Mouse (Mus musculus) MEL (cell line): Measurements from ENCODE around the gene Oasl2. TPM values are rescaled to one million over a fixed set of nuclear protein-coding genes. Genes with fewer than 3 reads are reported as not detected.

Experiments used
- DNase-seq: peaks from one replicate; pipeline ENCODE4 v3.0.0; 2011; ENCODE audit warnings: low read depth, low spot score
- H3K27ac ChIP-seq: 2 replicates; pipeline ENCODE4 v1.5.1; 2012; ENCODE audit warnings: low read depth, mild to moderate bottlenecking, control low read depth, low read length, moderate library complexity; ENCODE audit not compliant: control insufficient read depth
- H3K27me3 ChIP-seq, 2 experiments: fragments of 150-350 bp in 1 of 2; sonication (generic) in 1 of 2; 2 replicates each; pipeline ENCODE4 v1.6.1; 2012; ENCODE audit warnings: low read length in 2 of 2, mild to moderate bottlenecking in 2 of 2, improper control_type of control experiment in 1 of 2, moderate library complexity in 1 of 2; ENCODE audit not compliant: insufficient read depth in 2 of 2, control insufficient read depth in 1 of 2
- H3K36me3 ChIP-seq, 2 experiments: 2 replicates each; pipeline ENCODE4 v1.6.1; 2012 to 2014; ENCODE audit warnings: low read length in 2 of 2, improper control_type of control experiment in 1 of 2, inconsistent platforms in 1 of 2, mild to moderate bottlenecking in 1 of 2; ENCODE audit not compliant: insufficient read depth in 2 of 2, control insufficient read depth in 1 of 2
- H3K4me1 ChIP-seq, 2 experiments: fragments of 150-350 bp in 1 of 2; sonication (generic) in 1 of 2; 2 replicates each; pipeline ENCODE4 v1.6.1; 2012; ENCODE audit warnings: low read length in 2 of 2, improper control_type of control experiment in 1 of 2, mild to moderate bottlenecking in 1 of 2; ENCODE audit not compliant: insufficient read depth in 2 of 2, control insufficient read depth in 1 of 2
- H3K4me3 ChIP-seq, 2 experiments: fragments of 150-350 bp in 1 of 2; sonication (generic) in 1 of 2; 2 replicates each; pipeline ENCODE4 v1.5.1; 2012; ENCODE audit warnings: low read depth in 2 of 2, low read length in 2 of 2, mild to moderate bottlenecking in 2 of 2, moderate library complexity in 2 of 2, control low read depth in 1 of 2, improper control_type of control experiment in 1 of 2; ENCODE audit not compliant: control insufficient read depth in 1 of 2, insufficient read depth in 1 of 2
- H3K79me2 ChIP-seq: 2 replicates; pipeline ENCODE4 v1.6.1; 2012; ENCODE audit warnings: mild to moderate bottlenecking, low read length, moderate library complexity; ENCODE audit not compliant: control insufficient read depth, poor library complexity, insufficient read depth
- H3K9ac ChIP-seq: 2 replicates; pipeline ENCODE4 v1.6.1; 2012; ENCODE audit warnings: low read depth, mild to moderate bottlenecking, control low read depth, low read length, moderate library complexity; ENCODE audit not compliant: control insufficient read depth, poor library complexity, severe bottlenecking
- H3K9me3 ChIP-seq: fragments of 150-350 bp; sonication (generic); replicated peaks from 2 replicates; pipeline ENCODE4 v1.6.1; 2012; ENCODE audit warnings: mild to moderate bottlenecking, low read length, improper control_type of control experiment, moderate library complexity; ENCODE audit not compliant: insufficient read depth
- BHLHE40 ChIP-seq: IDR thresholded peaks from 2 replicates; pipeline ENCODE4 v1.6.1; 2012; ENCODE audit warnings: low read depth, mild to moderate bottlenecking, inconsistent platforms, low read length, improper control_type of control experiment, borderline replicate concordance
- CHD1 ChIP-seq: IDR thresholded peaks from 2 replicates; pipeline ENCODE4 v1.6.1; 2012; ENCODE audit warnings: low read depth, mild to moderate bottlenecking, inconsistent platforms, low read length, improper control_type of control experiment
- CHD2 ChIP-seq: IDR thresholded peaks from 2 replicates; pipeline ENCODE4 v1.6.1; 2011; ENCODE audit warnings: low read length, improper control_type of control experiment
- CTCF ChIP-seq, 3 experiments: IDR thresholded peaks in 2 of 3; conservative IDR thresholded peaks in 1 of 3; 2 replicates each; pipeline ENCODE4 v1.5.1; 2011 to 2012; ENCODE audit warnings: low read length in 3 of 3, low read depth in 2 of 3, mild to moderate bottlenecking in 2 of 3, improper control_type of control experiment in 1 of 3, inconsistent platforms in 1 of 3, mixed read lengths in 1 of 3, moderate library complexity in 1 of 3; ENCODE audit not compliant: control insufficient read depth in 1 of 3, insufficient read depth in 1 of 3, poor library complexity in 1 of 3, severe bottlenecking in 1 of 3
- E2F4 ChIP-seq: IDR thresholded peaks from 2 replicates; pipeline ENCODE4 v1.6.1; 2011; ENCODE audit warnings: low read depth, low read length, improper control_type of control experiment, borderline replicate concordance
- ELF1 ChIP-seq: IDR thresholded peaks from 2 replicates; pipeline ENCODE4 v1.6.1; 2014; ENCODE audit warnings: low read depth, mild to moderate bottlenecking, inconsistent platforms, low read length, improper control_type of control experiment, moderate library complexity
- EP300 ChIP-seq, 2 experiments: IDR thresholded peaks; 2 replicates each; pipeline ENCODE4 v1.6.1; 2011; ENCODE audit warnings: improper control_type of control experiment in 2 of 2, low read length in 2 of 2, low read depth in 1 of 2, mild to moderate bottlenecking in 1 of 2
- ETS1 ChIP-seq: IDR thresholded peaks from 2 replicates; pipeline ENCODE4 v1.6.1; 2012; ENCODE audit warnings: low read depth, mild to moderate bottlenecking, inconsistent platforms, low read length, improper control_type of control experiment, moderate library complexity
- GABPA ChIP-seq: IDR thresholded peaks from 2 replicates; pipeline ENCODE4 v1.6.1; 2012; ENCODE audit warnings: low read depth, mild to moderate bottlenecking, inconsistent platforms, low read length, improper control_type of control experiment, moderate library complexity
- GATA1 ChIP-seq: IDR thresholded peaks from 2 replicates; pipeline ENCODE4 v1.6.1; 2011; ENCODE audit warnings: low read depth, low read length, improper control_type of control experiment
- HCFC1 ChIP-seq: IDR thresholded peaks from 2 replicates; pipeline ENCODE4 v1.6.1; 2012; ENCODE audit warnings: low read depth, mild to moderate bottlenecking, inconsistent platforms, low read length, improper control_type of control experiment, moderate library complexity
- JUND ChIP-seq: IDR thresholded peaks from 2 replicates; pipeline ENCODE4 v1.6.1; 2011; ENCODE audit warnings: low read depth, mild to moderate bottlenecking, improper control_type of control experiment, low read length
- KAT2A ChIP-seq: conservative IDR thresholded peaks from 2 replicates; pipeline ENCODE4 v1.6.1; 2012; ENCODE audit warnings: low read depth, low read length, improper control_type of control experiment, inconsistent platforms
- MAFK ChIP-seq: IDR thresholded peaks from 2 replicates; pipeline ENCODE4 v1.6.1; 2011; ENCODE audit warnings: low read depth, mild to moderate bottlenecking, low read length, improper control_type of control experiment, borderline replicate concordance
- MAX ChIP-seq: IDR thresholded peaks from 2 replicates; pipeline ENCODE4 v1.6.1; 2011; ENCODE audit warnings: low read length, improper control_type of control experiment
- MAZ ChIP-seq: IDR thresholded peaks from 2 replicates; pipeline ENCODE4 v1.6.1; 2012; ENCODE audit warnings: low read depth, mild to moderate bottlenecking, inconsistent platforms, low read length, improper control_type of control experiment
- MEF2A ChIP-seq: IDR thresholded peaks from 2 replicates; pipeline ENCODE4 v1.6.1; 2014; ENCODE audit warnings: low read depth, mild to moderate bottlenecking, inconsistent platforms, low read length, improper control_type of control experiment; ENCODE audit not compliant: poor library complexity, insufficient replicate concordance, severe bottlenecking; ENCODE audit errors: extremely low read depth
- MXI1 ChIP-seq: IDR thresholded peaks from 2 replicates; pipeline ENCODE4 v1.6.1; 2011; ENCODE audit warnings: mild to moderate bottlenecking, low read depth, low read length, improper control_type of control experiment
- MYB ChIP-seq: IDR thresholded peaks from 2 replicates; pipeline ENCODE4 v1.6.1; 2011; ENCODE audit warnings: mild to moderate bottlenecking, low read depth, low read length, improper control_type of control experiment
- MYC ChIP-seq: IDR thresholded peaks from 2 replicates; pipeline ENCODE4 v1.6.1; 2011; ENCODE audit warnings: low read depth, mild to moderate bottlenecking, low read length, improper control_type of control experiment, moderate library complexity
- NRF1 ChIP-seq: IDR thresholded peaks from 2 replicates; pipeline ENCODE4 v1.6.1; 2014; ENCODE audit warnings: low read depth, mild to moderate bottlenecking, inconsistent platforms, low read length, improper control_type of control experiment, moderate library complexity; ENCODE audit not compliant: poor library complexity, insufficient read depth, severe bottlenecking
- POLR2A ChIP-seq, 2 experiments: IDR thresholded peaks; 2 replicates each; pipeline ENCODE4 v1.6.1; 2011 to 2012; ENCODE audit warnings: low read length in 2 of 2, mild to moderate bottlenecking in 2 of 2, control low read depth in 1 of 2, improper control_type of control experiment in 1 of 2, low read depth in 1 of 2, moderate library complexity in 1 of 2; ENCODE audit not compliant: control insufficient read depth in 1 of 2, insufficient read depth in 1 of 2, poor library complexity in 1 of 2
- POLR2AphosphoS2 ChIP-seq: IDR thresholded peaks from 2 replicates; pipeline ENCODE4 v1.6.1; 2011; ENCODE audit warnings: low read length, improper control_type of control experiment
- POLR2AphosphoS5 ChIP-seq: IDR thresholded peaks from 2 replicates; pipeline ENCODE4 v1.6.1; 2012; ENCODE audit warnings: low read depth, borderline replicate concordance, mild to moderate bottlenecking, inconsistent platforms, low read length, moderate library complexity, mixed read lengths
- RAD21 ChIP-seq: IDR thresholded peaks from 2 replicates; pipeline ENCODE4 v1.6.1; 2011; ENCODE audit warnings: mild to moderate bottlenecking, low read depth, low read length, improper control_type of control experiment
- RCOR1 ChIP-seq: IDR thresholded peaks from 2 replicates; pipeline ENCODE4 v1.6.1; 2012; ENCODE audit warnings: low read depth, mild to moderate bottlenecking, inconsistent platforms, low read length, improper control_type of control experiment
- SIN3A ChIP-seq: IDR thresholded peaks from 2 replicates; pipeline ENCODE4 v1.6.1; 2012; ENCODE audit warnings: low read length, improper control_type of control experiment, inconsistent platforms
- SMC3 ChIP-seq: IDR thresholded peaks from 2 replicates; pipeline ENCODE4 v1.6.1; 2011; ENCODE audit warnings: low read depth, low read length, improper control_type of control experiment
- TAL1 ChIP-seq: IDR thresholded peaks from 2 replicates; pipeline ENCODE4 v1.6.1; 2012; ENCODE audit warnings: mild to moderate bottlenecking, inconsistent platforms, low read length, moderate library complexity, mixed read lengths
- TBP ChIP-seq: IDR thresholded peaks from 2 replicates; pipeline ENCODE4 v1.8.0; 2011; ENCODE audit warnings: low read depth, low read length, improper control_type of control experiment
- TCF12 ChIP-seq: IDR thresholded peaks from 2 replicates; pipeline ENCODE4 v1.6.1; 2014; ENCODE audit warnings: low read depth, mild to moderate bottlenecking, inconsistent platforms, low read length, improper control_type of control experiment, moderate library complexity
- UBTF ChIP-seq: IDR thresholded peaks from 2 replicates; pipeline ENCODE4 v1.6.1; 2012; ENCODE audit warnings: low read depth, mild to moderate bottlenecking, inconsistent platforms, low read length, improper control_type of control experiment, moderate library complexity, borderline replicate concordance; ENCODE audit not compliant: insufficient read depth
- USF1 ChIP-seq: IDR thresholded peaks from 2 replicates; pipeline ENCODE4 v1.6.1; 2014; ENCODE audit warnings: low read depth, mild to moderate bottlenecking, inconsistent platforms, low read length, improper control_type of control experiment, moderate library complexity
- USF2 ChIP-seq, 2 experiments: IDR thresholded peaks; 2 replicates each; pipeline ENCODE4 v1.6.1; 2011 to 2012; ENCODE audit warnings: improper control_type of control experiment in 2 of 2, low read length in 2 of 2, borderline replicate concordance in 1 of 2, inconsistent platforms in 1 of 2, low read depth in 1 of 2, mild to moderate bottlenecking in 1 of 2; ENCODE audit not compliant: insufficient read depth in 1 of 2
- ZC3H11A ChIP-seq: IDR thresholded peaks from 2 replicates; pipeline ENCODE4 v1.6.1; 2012; ENCODE audit warnings: low read depth, mild to moderate bottlenecking, inconsistent platforms, low read length, improper control_type of control experiment
- ZKSCAN1 ChIP-seq: IDR thresholded peaks from 2 replicates; pipeline ENCODE4 v1.6.1; 2012; ENCODE audit warnings: low read depth, mild to moderate bottlenecking, inconsistent platforms, low read length, improper control_type of control experiment, moderate library complexity
- polyA plus RNA-seq, 2 experiments: library from polyadenylated mRNA; stranded (reverse) in 1 of 2; unstranded in 1 of 2; fragments of >175 nt in 1 of 2; fragments of >200 nt in 1 of 2; gene quantifications; 2 replicates each; pipeline versions ENCODE4 v1.2.1 to v1.2.4; 2012; ENCODE audit warnings: low replicate concordance in 2 of 2, low read depth in 1 of 2; ENCODE audit not compliant: insufficient read length in 2 of 2, insufficient read depth in 1 of 2, missing spikeins in 1 of 2
- total RNA-seq: library from RNA; depleted of rRNA; stranded (reverse); fragments of 300-350 nt; gene quantifications from 2 replicates; pipeline ENCODE4 v1.2.3, GENCODE M21; 2012

Oasl2 gene
- total and polyA plus RNA-seq, 3 experiments = 0.27 to 0.63 TPM; not detected in 1

DNA sequence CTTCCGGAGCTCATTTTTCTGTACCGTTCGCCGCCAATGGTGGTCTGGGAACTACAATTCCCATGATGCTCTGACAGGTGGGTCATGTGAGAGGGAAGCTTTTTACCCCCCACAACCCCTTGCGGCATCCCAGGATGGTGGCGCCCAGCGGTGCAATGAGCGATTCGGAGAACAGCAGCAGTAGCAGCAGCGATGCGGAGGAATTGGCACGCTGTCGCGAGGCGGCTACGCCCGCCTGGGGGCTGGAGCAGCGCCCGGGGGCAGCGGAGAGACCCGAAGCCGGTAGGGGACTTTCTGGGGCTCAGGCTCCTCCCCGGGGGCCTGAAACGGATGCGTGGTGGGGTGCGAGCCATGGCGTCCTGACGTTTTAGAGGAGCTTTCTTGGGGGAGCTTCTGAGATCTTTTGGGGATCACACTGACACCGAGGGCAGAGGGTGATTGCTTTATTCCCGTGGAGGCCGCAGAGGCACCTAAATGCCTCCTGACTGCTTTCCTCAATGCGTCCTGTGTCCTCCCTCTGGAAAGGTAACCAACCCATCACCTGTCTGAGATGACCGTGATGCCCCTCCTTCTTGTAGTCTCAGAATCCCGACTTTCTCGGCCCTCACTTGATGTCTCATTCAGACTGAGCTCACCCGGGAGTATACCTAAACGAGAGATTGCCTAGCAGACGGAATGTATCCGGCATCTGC, 45.5 kb downstream of the Oasl2 start, which contains the start of gene 2210016L21Rik:
TSS of gene 2210016L21Rik (plus strand) at position 85 of the 692 bp plus-strand sequence.
- peak within 1 kb of the TSS; percentile 72 for H3K27ac ChIP-seq
- peak within 1 kb of the TSS; percentile 93 for H3K9ac ChIP-seq
- H3K79me2 ChIP-seq = peaks cover 6% of the 10 kb centered on the region
- no peaks in the 10 kb centered on the region for H3K9me3 ChIP-seq
- H3K4me3 ChIP-seq = peak within 1 kb of the TSS; percentile 80 to 99
- no peaks in the 10 kb centered on the region; a peak in 2 of 4 replicates for H3K4me1 ChIP-seq
- DNase-seq = peak; percentile 94
- H3K36me3 ChIP-seq = peaks cover 0 to 6% of the 10 kb centered on the region in 2 experiments; a peak in 2 of 4 replicates
- H3K27me3 ChIP-seq = no peaks in the 10 kb centered on the region
- TF ChIP-seq TAL1 (no peak), TBP (peak; percentile 87), MAZ (peak; percentile 35; the same call in 1 of the 2 replicates), USF1 (peak; percentile 98), UBTF (no peak), MYB (no peak), POLR2A (IDR thresholded peaks at IDR 0.05; ENCODE audit: control insufficient read depth in 1 of 2, insufficient read depth in 1 of 2, low read depth in 1 of 2, low read length in 2 of 2, poor library complexity in 1 of 2) (peak; percentile 78 to 89), POLR2AphosphoS2 (peak; percentile 47; the same call in 1 of the 2 replicates), MEF2A (no peak), HCFC1 (peak; percentile 99), NRF1 (0 out of 2 replicates have a peak, but pooled peaks have one; percentile 17), GATA1 (no peak), EP300 (IDR thresholded peaks at IDR 0.05; ENCODE audit: low read depth in 1 of 2, low read length in 2 of 2) (no peak), POLR2AphosphoS5 (no peak), KAT2A (peak; percentile 90), CHD2 (no peak), SIN3A (peak; percentile 93), ELF1 (peak; percentile 69), ZC3H11A (no peak), TCF12 (peak; percentile 77), CHD1 (no peak), MYC (0 out of 2 replicates have a peak, but pooled peaks have one; percentile 49), BHLHE40 (no peak), USF2 (IDR thresholded peaks at IDR 0.05; ENCODE audit: borderline replicate concordance in 1 of 2, insufficient read depth in 1 of 2, low read depth in 1 of 2, low read length in 2 of 2) (peak; percentile 49 to 85; a peak in 3 of 4 replicates), MAX (peak; percentile 60), ETS1 (no peak), MXI1 (peak; percentile 64), SMC3 (no peak), RCOR1 (no peak), JUND (no peak), E2F4 (no peak), MAFK (no peak), ZKSCAN1 (no peak), RAD21 (no peak), CTCF (IDR thresholded peaks at IDR 0.05 in 2 of 3, conservative IDR thresholded peaks at IDR 0.05 in 1 of 3; ENCODE audit: control insufficient read depth in 1 of 3, insufficient read depth in 1 of 3, low read depth in 2 of 3, low read length in 3 of 3, poor library complexity in 1 of 3, severe bottlenecking in 1 of 3) (0 out of 6 replicates have a peak, but pooled peaks of 1 of the 3 experiments have one; percentile 3), GABPA (no peak)
